Mouse (Mus musculus): ENCODE measurements around the gene Zdhhc7. TPM values are rescaled to one million over a fixed set of nuclear protein-coding genes. Genes with fewer than 3 reads are reported as not detected.

Gene Zdhhc7
- polyA plus RNA-seq, 1 experiment from 2014 or later = 10.8 TPM

- TF ChIP-seq EP300 (IDR thresholded peaks at IDR 0.05; ENCODE audit: low read depth) = no peak
- no peak for TF ChIP-seq CTCF (IDR thresholded peaks at IDR 0.05; ENCODE audit: low read depth)
- no peak overlapping the region for H3K4me3 ChIP-seq (ENCODE audit: low read depth, low read length)
- no peaks in the 10 kb centered on the region for H3K9me3 ChIP-seq (ENCODE audit: low read length)
- DNase-seq = no peak
- H3K9ac ChIP-seq (replicated peaks) = no peak overlapping the region
- no peak for ATAC-seq
- no peak overlapping the region for H3K4me2 ChIP-seq (ENCODE audit: low read depth, low read length)
- no peaks in the 10 kb centered on the region for H3K36me3 ChIP-seq (replicated peaks; ENCODE audit: insufficient read depth, low read length)
- no peaks in the 10 kb centered on the region for H3K27me3 ChIP-seq (ENCODE audit: insufficient read depth, low read length)
- 72% methylated on average over 6 of the region's 6 CpGs for WGBS (ENCODE audit: insufficient replicate concordance)
- H3K27ac ChIP-seq (ENCODE audit: low read depth) = no peak overlapping the region
- H3K4me1 ChIP-seq (ENCODE audit: insufficient read depth) = peaks cover 4% of the 10 kb centered on the region; the same call in 1 of the 2 replicates
Measured at GRCm38 (mm10) chr8:120034471-120034870, 66.8 kb downstream of the Zdhhc7 start.

GRCm38 (mm10) chr8:120032549-120033208 lies 68.6 kb downstream of the Zdhhc7 start:
- H3K4me3 ChIP-seq (ENCODE audit: low read depth, low read length) = no peak overlapping the region
- DNase-seq (no peak), ATAC-seq (no peak)

More at GRCm38 (mm10) chr8:120032549-120033208, 68.6 kb downstream of the Zdhhc7 start:
- Histone ChIP-seq H3K9ac (replicated peaks) (no peak overlapping the region), H3K4me1 (ENCODE audit: insufficient read depth) (peaks cover 4% of the 10 kb centered on the region; the same call in 1 of the 2 replicates), H3K27me3 (ENCODE audit: insufficient read depth, low read length) (no peaks in the 10 kb centered on the region), H3K27ac (ENCODE audit: low read depth) (no peak overlapping the region), H3K9me3 (ENCODE audit: low read length) (no peaks in the 10 kb centered on the region), H3K4me2 (ENCODE audit: low read depth, low read length) (no peak overlapping the region), H3K36me3 (replicated peaks; ENCODE audit: insufficient read depth, low read length) (no peaks in the 10 kb centered on the region)
- TF ChIP-seq EP300 (IDR thresholded peaks at IDR 0.05; ENCODE audit: low read depth) (no peak), CTCF (IDR thresholded peaks at IDR 0.05; ENCODE audit: low read depth) (no peak)
- 73% methylated on average over 5 of the region's 5 CpGs for WGBS (ENCODE audit: insufficient replicate concordance)

Other genes with a start within 250 kb of the Zdhhc7 start
- gene Klhl36, start 239.2 kb downstream of the Zdhhc7 start, polyA plus RNA-seq (2015; fragmentation: Nextera tagmentation; extraction: Ambion mirVana) = 4.3 and 4.9 TPM in 2 replicates
- 44.1 and 46.5 TPM in 2 replicates for gene Usp10, start 191.1 kb downstream of the Zdhhc7 start, polyA plus RNA-seq (2015; fragmentation: Nextera tagmentation; extraction: Ambion mirVana)
- not detected in 2 replicates for gene Gm20388, start 190.6 kb downstream of the Zdhhc7 start, polyA plus RNA-seq (2015; fragmentation: Nextera tagmentation; extraction: Ambion mirVana)
- gene Crispld2, start 109.0 kb downstream of the Zdhhc7 start, polyA plus RNA-seq (2015; fragmentation: Nextera tagmentation; extraction: Ambion mirVana) = 2.1 and 2.5 TPM in 2 replicates
- 4.9 and 5.1 TPM in 2 replicates for gene 6430548M08Rik, start 12.7 kb upstream of the Zdhhc7 start, polyA plus RNA-seq (2015; fragmentation: Nextera tagmentation; extraction: Ambion mirVana)
- gene Fam92b, start 76.0 kb upstream of the Zdhhc7 start, polyA plus RNA-seq (2015; fragmentation: Nextera tagmentation; extraction: Ambion mirVana) = not detected in 2 replicates
- 7.1 and 7.7 TPM in 2 replicates for gene Gse1, start 127.0 kb upstream of the Zdhhc7 start, polyA plus RNA-seq (2015; fragmentation: Nextera tagmentation; extraction: Ambion mirVana)

All from liver, postnatal 0 days (tissue).